Mouse (Mus musculus): ENCODE data around the gene Ago4. TPM values are rescaled to one million over a fixed set of nuclear protein-coding genes. Genes with fewer than 3 reads are reported as not detected.
A peak's percentile ranks its signal among the peaks of the same experiment; 100 is the strongest.

The Ago4 gene
- polyA plus RNA-seq, 1 experiment: 23.2 TPM

- no peak overlapping the region for H3K4me3 ChIP-seq (ENCODE audit: insufficient read depth, low read length)
- H3K4me1 ChIP-seq (ENCODE audit: control insufficient read depth, insufficient read depth, low read length): no peaks in the 10 kb centered on the region
- TF ChIP-seq POLR2A (IDR thresholded peaks at IDR 0.05; ENCODE audit: borderline replicate concordance, low read depth, low read length) (no peak), CTCF (IDR thresholded peaks at IDR 0.05; ENCODE audit: low read depth, low read length) (no peak)
- no peak overlapping the region for H3K27ac ChIP-seq (ENCODE audit: insufficient read depth, low read depth, low read length)
These were observed 49.4 kb downstream of the Ago4 start for GRCm38 (mm10) chr4:126483874-126484273.

- TF ChIP-seq POLR2A (IDR thresholded peaks at IDR 0.05; ENCODE audit: borderline replicate concordance, low read depth, low read length) (no peak), CTCF (IDR thresholded peaks at IDR 0.05; ENCODE audit: low read depth, low read length) (no peak)
- Histone ChIP-seq H3K4me3 (ENCODE audit: insufficient read depth, low read length) (no peak overlapping the region), H3K4me1 (ENCODE audit: control insufficient read depth, insufficient read depth, low read length) (no peaks in the 10 kb centered on the region), H3K27ac (ENCODE audit: insufficient read depth, low read depth, low read length) (no peak overlapping the region)
These were observed 50.3 kb downstream of the Ago4 start for GRCm38 (mm10) chr4:126482951-126483350.

- H3K27ac ChIP-seq (ENCODE audit: insufficient read depth, low read depth, low read length): no peak overlapping the region
- no peak for TF ChIP-seq POLR2A (IDR thresholded peaks at IDR 0.05; ENCODE audit: borderline replicate concordance, low read depth, low read length)
- no peak for TF ChIP-seq CTCF (IDR thresholded peaks at IDR 0.05; ENCODE audit: low read depth, low read length)
- H3K4me3 ChIP-seq (ENCODE audit: insufficient read depth, low read length): no peak overlapping the region
- H3K4me1 ChIP-seq (ENCODE audit: control insufficient read depth, insufficient read depth, low read length): no peaks in the 10 kb centered on the region
These were observed 51.8 kb downstream of the Ago4 start for GRCm38 (mm10) chr4:126481461-126481860.

DNA sequence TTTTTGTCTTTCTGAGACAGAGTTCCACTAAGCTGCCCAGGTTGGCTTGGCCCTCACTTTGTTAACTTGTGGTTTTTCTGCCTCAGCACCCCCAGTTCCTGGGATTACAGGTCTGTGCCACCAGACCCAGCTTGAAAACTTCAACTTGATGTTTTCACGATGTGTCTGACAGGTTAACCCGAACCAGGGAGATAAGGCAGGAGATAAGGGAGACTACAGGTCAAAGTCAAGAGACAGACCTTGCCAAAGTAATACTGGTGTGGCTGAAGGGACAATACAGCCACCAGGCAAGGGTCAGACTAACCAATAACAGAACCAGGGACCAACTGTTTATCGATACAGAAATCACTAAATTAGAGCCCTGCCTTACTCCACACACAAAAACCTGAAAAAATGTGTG is 53.0 kb downstream of the Ago4 start:
- H3K27ac ChIP-seq (ENCODE audit: insufficient read depth, low read depth, low read length): no peak overlapping the region
- H3K4me3 ChIP-seq (ENCODE audit: insufficient read depth, low read length): no peak overlapping the region
- TF ChIP-seq POLR2A (IDR thresholded peaks at IDR 0.05; ENCODE audit: borderline replicate concordance, low read depth, low read length) (no peak), CTCF (IDR thresholded peaks at IDR 0.05; ENCODE audit: low read depth, low read length) (no peak)
- H3K4me1 ChIP-seq (ENCODE audit: control insufficient read depth, insufficient read depth, low read length): no peaks in the 10 kb centered on the region

DNA sequence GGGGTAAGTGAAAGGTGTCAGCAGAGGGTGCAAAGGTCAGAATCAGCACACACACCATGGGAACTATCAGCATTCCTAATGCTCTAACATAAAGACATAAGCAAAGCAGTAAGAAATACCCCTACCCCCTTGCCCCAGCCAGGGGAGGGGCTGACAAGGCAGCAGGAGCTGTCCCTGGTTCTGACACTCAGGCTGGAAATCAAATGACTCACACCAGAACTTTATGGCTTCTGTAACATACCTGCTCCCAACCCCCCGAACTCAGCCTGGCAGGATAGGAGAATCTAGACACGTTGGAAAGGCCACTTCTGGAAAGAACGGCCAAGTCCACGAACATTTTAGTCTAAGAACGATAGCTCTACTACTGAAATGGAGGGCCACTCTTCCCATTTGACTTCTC is 60.2 kb downstream of the Ago4 start:
- Histone ChIP-seq H3K4me3 (ENCODE audit: insufficient read depth, low read length) (no peak overlapping the region), H3K4me1 (ENCODE audit: control insufficient read depth, insufficient read depth, low read length) (peaks cover 5% of the 10 kb centered on the region), H3K27ac (ENCODE audit: insufficient read depth, low read depth, low read length) (no peak overlapping the region)
- no peak for TF ChIP-seq POLR2A (IDR thresholded peaks at IDR 0.05; ENCODE audit: borderline replicate concordance, low read depth, low read length)
- no peak for TF ChIP-seq CTCF (IDR thresholded peaks at IDR 0.05; ENCODE audit: low read depth, low read length)

- TF ChIP-seq CTCF (IDR thresholded peaks at IDR 0.05; ENCODE audit: low read depth, low read length) (no peak), POLR2A (IDR thresholded peaks at IDR 0.05; ENCODE audit: borderline replicate concordance, low read depth, low read length) (no peak)
- H3K27ac ChIP-seq (ENCODE audit: insufficient read depth, low read depth, low read length): no peak overlapping the region
- H3K4me3 ChIP-seq (ENCODE audit: insufficient read depth, low read length): no peak overlapping the region
- peaks cover 26% of the 10 kb centered on the region for H3K4me1 ChIP-seq (ENCODE audit: control insufficient read depth, insufficient read depth, low read length)
These were observed 63.9 kb downstream of the Ago4 start for GRCm38 (mm10) chr4:126469334-126469733.

- H3K27ac ChIP-seq (ENCODE audit: insufficient read depth, low read depth, low read length): no peak overlapping the region
- peaks cover 28% of the 10 kb centered on the region for H3K4me1 ChIP-seq (ENCODE audit: control insufficient read depth, insufficient read depth, low read length)
- no peak for TF ChIP-seq POLR2A (IDR thresholded peaks at IDR 0.05; ENCODE audit: borderline replicate concordance, low read depth, low read length)
- TF ChIP-seq CTCF (IDR thresholded peaks at IDR 0.05; ENCODE audit: low read depth, low read length): no peak
- peak overlapping the region; percentile 42 for H3K4me3 ChIP-seq (ENCODE audit: insufficient read depth, low read length)
These were observed 64.3 kb downstream of the Ago4 start for GRCm38 (mm10) chr4:126468925-126469324.

- Histone ChIP-seq H3K4me1 (ENCODE audit: control insufficient read depth, insufficient read depth, low read length) (peaks cover 28% of the 10 kb centered on the region), H3K27ac (ENCODE audit: insufficient read depth, low read depth, low read length) (peak within 1 kb of the TSS; percentile 26), H3K4me3 (ENCODE audit: insufficient read depth, low read length) (peak within 1 kb of the TSS; percentile 87)
- TF ChIP-seq POLR2A (IDR thresholded peaks at IDR 0.05; ENCODE audit: borderline replicate concordance, low read depth, low read length): no peak
- peak; percentile 39 for TF ChIP-seq CTCF (IDR thresholded peaks at IDR 0.05; ENCODE audit: low read depth, low read length)
These were observed 64.9 kb downstream of the Ago4 start, which contains the start of gene Ago1 for GRCm38 (mm10) chr4:126468285-126468901. Ago1 (minus strand) TSS chr4:126468583.

GRCm38 (mm10) chr4:126467721-126468284 is 65.5 kb downstream of the Ago4 start:
- H3K4me1 ChIP-seq (ENCODE audit: control insufficient read depth, insufficient read depth, low read length): peaks cover 28% of the 10 kb centered on the region
- H3K4me3 ChIP-seq (ENCODE audit: insufficient read depth, low read length): peak overlapping the region; percentile 87
- no peak for TF ChIP-seq CTCF (IDR thresholded peaks at IDR 0.05; ENCODE audit: low read depth, low read length)
- no peak for TF ChIP-seq POLR2A (IDR thresholded peaks at IDR 0.05; ENCODE audit: borderline replicate concordance, low read depth, low read length)
- H3K27ac ChIP-seq (ENCODE audit: insufficient read depth, low read depth, low read length): peak overlapping the region; percentile 26

DNA sequence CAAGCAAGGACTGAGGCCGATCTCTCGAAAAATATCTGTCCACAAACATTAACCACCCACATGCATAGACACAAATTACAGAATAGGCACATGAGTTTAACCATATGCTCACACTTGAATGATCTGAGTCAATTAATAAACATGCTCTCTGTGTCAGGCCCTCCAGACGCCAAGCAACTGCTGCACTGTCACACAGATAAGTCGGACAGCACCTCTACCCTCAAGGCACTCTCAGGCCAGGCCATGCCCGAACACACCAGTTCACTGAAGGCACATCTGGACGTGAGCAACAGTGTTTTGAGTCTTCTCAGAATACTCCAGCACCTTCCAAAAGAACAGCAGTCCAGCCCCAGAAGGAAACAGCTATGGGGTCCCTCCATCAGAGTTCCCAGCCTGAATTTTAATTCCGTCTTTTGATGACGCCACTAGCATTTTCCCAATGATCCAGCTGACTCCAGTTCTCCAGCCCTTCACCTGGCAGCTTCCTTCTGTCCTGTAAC is 67.0 kb downstream of the Ago4 start:
- peaks cover 28% of the 10 kb centered on the region for H3K4me1 ChIP-seq (ENCODE audit: control insufficient read depth, insufficient read depth, low read length)
- no peak overlapping the region for H3K4me3 ChIP-seq (ENCODE audit: insufficient read depth, low read length)
- H3K27ac ChIP-seq (ENCODE audit: insufficient read depth, low read depth, low read length): no peak overlapping the region
- TF ChIP-seq POLR2A (IDR thresholded peaks at IDR 0.05; ENCODE audit: borderline replicate concordance, low read depth, low read length) (no peak), CTCF (IDR thresholded peaks at IDR 0.05; ENCODE audit: low read depth, low read length) (no peak)
